Mouse (Mus musculus) cerebellum, adult 2 months (tissue): ENCODE measurements at regions not wholly inside any gene's neighbourhood (a gene's known extent, or its start where the extent isn't known, plus 50 kb on each side); places are given as distances from the start of the nearest gene placed in this dataset.

Source experiments
- CTCF ChIP-seq: fragments of 200-500 bp; IDR thresholded peaks from 2 replicates; pipeline ENCODE4 v1.5.1; 2011; ENCODE audit warnings: low read depth, mild to moderate bottlenecking, control low read depth, low read length, moderate library complexity, borderline replicate concordance; ENCODE audit not compliant: insufficient read depth
- POLR2A ChIP-seq: fragments of 200-500 bp; IDR thresholded peaks from 2 replicates; pipeline ENCODE4 v1.6.1; 2011; ENCODE audit warnings: low read length, control low read depth, borderline replicate concordance; ENCODE audit not compliant: insufficient read depth

DNA sequence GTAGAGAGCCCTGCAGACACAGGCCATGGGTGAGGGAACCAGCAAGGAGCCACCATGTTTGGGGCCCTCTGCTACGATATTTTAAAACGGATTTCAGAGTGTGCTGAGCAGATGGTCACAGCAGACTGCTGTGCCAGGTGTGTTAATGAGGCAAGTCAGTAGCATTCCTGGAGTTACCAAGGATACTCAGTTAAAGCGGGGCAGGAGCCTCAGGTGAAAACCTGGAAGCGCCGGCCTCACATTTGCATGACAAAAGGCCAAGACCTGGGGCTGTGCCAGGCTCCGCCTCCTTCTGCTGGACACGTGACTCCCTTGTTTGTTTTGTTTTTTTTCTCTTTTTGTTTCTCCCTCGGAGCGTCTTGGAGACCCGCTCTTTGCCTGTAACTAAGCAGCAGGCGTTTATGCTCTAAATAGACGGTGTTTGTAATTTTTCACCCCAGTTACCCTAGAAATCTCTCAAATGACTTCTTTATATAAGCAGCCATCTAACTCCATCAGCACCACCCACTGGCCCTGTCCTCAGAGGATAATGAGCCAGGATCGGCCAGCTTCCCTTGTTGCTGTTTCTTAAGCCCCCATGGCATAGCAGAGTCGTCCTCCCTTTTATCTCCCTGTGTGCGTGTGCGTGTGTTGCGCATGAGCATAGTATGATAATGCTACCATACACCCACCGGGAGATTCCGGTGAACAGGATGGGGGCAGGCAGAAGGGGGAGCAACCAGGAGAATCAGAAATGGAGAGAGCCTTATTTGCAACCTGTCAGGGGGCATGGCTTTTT is 166.9 kb upstream of the Gm3448 start:
- no peak for TF ChIP-seq CTCF
- TF ChIP-seq POLR2A, result no peak
